In the genomic region with DNA sequence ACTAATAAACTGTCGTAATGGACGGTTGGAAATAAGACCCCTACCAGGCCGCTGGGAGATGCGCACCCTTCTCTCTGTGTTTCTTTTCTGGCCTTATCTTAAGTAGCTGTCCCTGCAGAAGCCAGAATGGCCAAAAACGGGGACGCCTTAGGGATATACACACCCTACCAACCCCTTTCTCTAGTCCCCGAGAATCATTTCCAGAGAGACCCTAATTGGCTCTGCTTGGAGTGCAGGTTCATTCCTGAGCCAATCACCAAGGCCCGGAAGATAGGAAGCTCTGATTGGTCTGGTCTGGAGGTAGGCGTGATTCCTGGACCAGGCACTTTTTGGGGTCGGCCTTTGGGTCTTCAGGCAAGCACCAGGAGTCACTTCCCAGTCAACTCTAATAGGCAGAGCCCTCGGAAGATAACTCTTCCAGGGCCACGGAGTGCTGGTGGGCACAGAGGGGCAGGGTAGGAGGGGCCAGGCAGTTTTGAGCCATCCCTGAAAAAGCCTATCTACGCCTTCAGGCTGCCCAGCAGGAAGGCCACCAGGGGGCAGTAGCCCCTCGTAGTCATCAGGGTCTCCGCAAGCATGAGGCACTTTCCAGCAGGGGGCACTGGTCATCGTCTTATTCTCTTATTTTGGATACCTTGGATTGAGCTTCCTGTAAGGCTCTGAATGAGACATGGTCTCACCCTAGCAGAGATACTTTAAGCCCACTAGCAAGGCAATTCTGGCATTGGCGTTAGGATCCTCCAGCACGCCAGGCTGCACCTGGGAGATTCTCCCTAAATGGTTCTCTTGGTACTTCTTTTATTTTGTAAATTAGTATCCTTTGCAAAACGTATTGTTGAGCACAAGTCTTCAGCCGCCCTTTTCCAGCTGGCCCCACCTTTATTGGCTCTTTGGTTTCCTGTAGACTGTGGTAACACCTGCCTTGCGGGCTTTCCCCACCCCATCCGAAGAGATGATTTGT, we compare ENCODE assay signal across 8 mouse cellular contexts. TPM values are rescaled to one million over a fixed set of nuclear protein-coding genes. Genes with fewer than 3 reads are reported as not detected.
DNase-seq lines count a peak whose midpoint lies in the region; ATAC-seq and TF ChIP-seq lines count a peak whose summit lies in the region.

No protein-coding gene starts in this region.

- peak; percentile 78 for DNase-seq in G1E (ENCODE audit: low spot score)
- DNase-seq in cerebellum, adult 18-20 months = peak; percentile 91 to 94
- peak; percentile 95 to 97 for DNase-seq in heart, postnatal 36 days
- peak; percentile 93 to 99 for DNase-seq in layer of hippocampus, adult 18-20 months (ENCODE audit: low spot score in 2 of 2)
- peak; percentile 88 to 93 for DNase-seq in lung, adult 18-20 months

- no peak for TF ChIP-seq POLR2A in testis, adult 2 months (IDR thresholded peaks at IDR 0.05; ENCODE audit: control insufficient read depth, low read depth, low read length)

- H3K4me3 ChIP-seq in G1E (ENCODE audit: low read depth, low read length) = peak overlapping the region; percentile 37
- peak overlapping the region; percentile 53 for H3K4me3 ChIP-seq in forebrain, embryonic 16.5 days (replicated peaks; ENCODE audit: low read length)
- H3K4me3 ChIP-seq in neural tube, embryonic 14.5 days (ENCODE audit: low read depth, low read length) = peak overlapping the region; percentile 43
- peak overlapping the region; percentile 60 for H3K4me3 ChIP-seq in testis, adult 2 months (ENCODE audit: control insufficient read depth, low read depth, low read length)

- peak overlapping the region; percentile 67 for H3K9ac ChIP-seq in forebrain, embryonic 16.5 days (replicated peaks; ENCODE audit: low read depth, low read length)
- H3K9ac ChIP-seq in neural tube, embryonic 14.5 days (replicated peaks; ENCODE audit: low read depth, low read length) = peak overlapping the region; percentile 52

- H3K9me3 ChIP-seq in G1E (replicated peaks) = no peaks in the 10 kb centered on the region
- no peaks in the 10 kb centered on the region for H3K9me3 ChIP-seq in forebrain, embryonic 16.5 days (ENCODE audit: control insufficient read depth, low read length)
- H3K9me3 ChIP-seq in neural tube, embryonic 14.5 days (ENCODE audit: control insufficient read depth, low read length) = no peaks in the 10 kb centered on the region

- 6% methylated on average over 22 of the region's 22 CpGs for WGBS in forebrain, embryonic 16.5 days
- WGBS in neural tube, embryonic 14.5 days = 8% methylated on average over 22 of the region's 22 CpGs

- ATAC-seq in G1E (ENCODE audit: extremely low read depth, insufficient number of reproducible peaks, low FRiP score, poor library complexity, severe bottlenecking) = peak; percentile 70
- ATAC-seq in forebrain, embryonic 16.5 days = peak; percentile 98
- peak; percentile 98 for ATAC-seq in neural tube, embryonic 14.5 days (ENCODE audit: low read depth)

- peak overlapping the region; percentile 85 for H3K27ac ChIP-seq in forebrain, embryonic 16.5 days (ENCODE audit: low read length)
- peak overlapping the region; percentile 81 for H3K27ac ChIP-seq in neural tube, embryonic 14.5 days (ENCODE audit: low read depth, low read length)
- no peak overlapping the region for H3K27ac ChIP-seq in testis, adult 2 months (ENCODE audit: control insufficient read depth, insufficient read depth, low read depth, low read length)

- intact Hi-C loops in heart, postnatal 36 days (cut with DNase I) = loop anchor here (1.0 to 5.0 kb wide), 5 partner anchors 40 to 207 kb away; partner anchors contain the start of gene Kcnb1

- peaks cover 18% of the 10 kb centered on the region for H3K27me3 ChIP-seq in G1E (ENCODE audit: insufficient read depth, low read length)
- H3K27me3 ChIP-seq in forebrain, embryonic 16.5 days (replicated peaks; ENCODE audit: control insufficient read depth, insufficient read depth, low read length) = no peaks in the 10 kb centered on the region
- H3K27me3 ChIP-seq in neural tube, embryonic 14.5 days (ENCODE audit: control insufficient read depth, insufficient read depth, low read length) = no peaks in the 10 kb centered on the region
- H3K27me3 ChIP-seq in testis, adult 2 months (ENCODE audit: control insufficient read depth, insufficient read depth, low read length) = no peaks in the 10 kb centered on the region

- peaks cover 18% of the 10 kb centered on the region for H3K4me1 ChIP-seq in G1E (ENCODE audit: insufficient read depth, low read depth, low read length)
- H3K4me1 ChIP-seq in forebrain, embryonic 16.5 days (replicated peaks; ENCODE audit: control insufficient read depth, insufficient read depth, low read length) = no peaks in the 10 kb centered on the region
- H3K4me1 ChIP-seq in neural tube, embryonic 14.5 days (ENCODE audit: control insufficient read depth, insufficient read depth, low read length) = no peaks in the 10 kb centered on the region
- peaks cover 4% of the 10 kb centered on the region for H3K4me1 ChIP-seq in testis, adult 2 months (ENCODE audit: control insufficient read depth, insufficient read depth, low read length)

- H3K36me3 ChIP-seq in G1E (replicated peaks) = no peaks in the 10 kb centered on the region
- no peaks in the 10 kb centered on the region for H3K36me3 ChIP-seq in forebrain, embryonic 16.5 days (ENCODE audit: control insufficient read depth, insufficient read depth)
- H3K36me3 ChIP-seq in neural tube, embryonic 14.5 days (ENCODE audit: control insufficient read depth, insufficient read depth, low read length) = no peaks in the 10 kb centered on the region
- H3K36me3 ChIP-seq in testis, adult 2 months (ENCODE audit: control insufficient read depth, insufficient read depth, low read length) = no peaks in the 10 kb centered on the region

- H3K4me2 ChIP-seq in forebrain, embryonic 16.5 days (ENCODE audit: low read length) = peak overlapping the region; percentile 65
- peak overlapping the region; percentile 59 for H3K4me2 ChIP-seq in neural tube, embryonic 14.5 days (ENCODE audit: low read depth, low read length)

- TF ChIP-seq CTCF in G1E (IDR thresholded peaks at IDR 0.05; ENCODE audit: low read depth, low read length) = peak; percentile 92
- TF ChIP-seq CTCF in testis, adult 2 months (IDR thresholded peaks at IDR 0.05; ENCODE audit: control insufficient read depth, insufficient read depth, insufficient replicate concordance, low read depth, low read length) = peak; percentile 98

RNA-seq across cellular contexts. Expression of gene Znfx1, which starts 9.1 kb away (rescaled TPM):
- total RNA-seq in G1E (2014; fragmentation: Nextera tagmentation) (9.6 and 21.6 TPM in 2 replicates), G1E (2017) (12.4 and 13.5 TPM in 2 replicates)
- 3.0 and 4.1 TPM in 2 replicates for polyA plus RNA-seq in G1E (2012)
- 8.9 and 9.0 TPM in 2 replicates for polyA plus RNA-seq in forebrain, embryonic 16.5 days (2015; fragmentation: Nextera tagmentation; extraction: Ambion mirVana)
- 10 to 100 TPM; 36.2 to 44.8 TPM for total RNA-seq in heart, postnatal 36 days (2021)
- 10 to 100 TPM; 45.8 to 49.9 TPM for total RNA-seq in layer of hippocampus, adult 18-20 months (2021)
- polyA plus RNA-seq in neural tube, embryonic 14.5 days (2014; fragmentation: Nextera tagmentation; extraction: Ambion mirVana) = 8.3 and 11.1 TPM in 2 replicates
- polyA plus RNA-seq in testis, adult 2 months (2012; rRNA removed) = 42.7 and 43.3 TPM in 2 replicates

RNA-seq across cellular contexts. Expression of gene Ddx27, which starts 56.9 kb away (rescaled TPM):
- total RNA-seq in G1E (2014; fragmentation: Nextera tagmentation) (67.3 and 80.6 TPM in 2 replicates), G1E (2017) (89.3 and 101 TPM in 2 replicates)
- polyA plus RNA-seq in G1E (2012) = 124 and 137 TPM in 2 replicates
- 41.0 and 45.0 TPM in 2 replicates for polyA plus RNA-seq in forebrain, embryonic 16.5 days (2015; fragmentation: Nextera tagmentation; extraction: Ambion mirVana)
- total RNA-seq in heart, postnatal 36 days (2021) = 10 to 100 TPM; 10.8 to 11.3 TPM
- 10 to 100 TPM; 26.8 to 31.4 TPM for total RNA-seq in layer of hippocampus, adult 18-20 months (2021)
- 28.8 and 33.9 TPM in 2 replicates for polyA plus RNA-seq in neural tube, embryonic 14.5 days (2014; fragmentation: Nextera tagmentation; extraction: Ambion mirVana)
- 17.5 and 19.1 TPM in 2 replicates for polyA plus RNA-seq in testis, adult 2 months (2012; rRNA removed)
